Mouse (Mus musculus) spleen, adult 2 months (tissue): ENCODE measurements at regions not wholly inside any gene's neighbourhood (a gene's known extent, or its start where the extent isn't known, plus 50 kb on each side); places are given as distances from the start of the nearest gene placed in this dataset.

Experiments
- CTCF ChIP-seq: fragments of 200-500 bp; IDR thresholded peaks from 2 replicates; pipeline ENCODE4 v1.5.1; 2011; ENCODE audit warnings: mild to moderate bottlenecking, inconsistent platforms; ENCODE audit not compliant: insufficient read depth, insufficient read length, insufficient replicate concordance; ENCODE audit errors: extremely low read depth
- POLR2A ChIP-seq: fragments of 200-500 bp; IDR thresholded peaks from 2 replicates; pipeline ENCODE4 v1.6.1; 2011; ENCODE audit warnings: low read depth, low read length, inconsistent platforms

- TF ChIP-seq CTCF (no peak), POLR2A (no peak)
These were observed 73.5 kb downstream of the Calml3 start for GRCm38 (mm10) chr13:3730699-3731021.
